Mouse (Mus musculus) myocyte (in vitro differentiated cells): ENCODE data around the gene Adgrv1. TPM values are rescaled to one million over a fixed set of nuclear protein-coding genes. Genes with fewer than 3 reads are reported as not detected.

Experiments
- H3K27me3 ChIP-seq: one replicate; pipeline ENCODE4 v1.6.1; 2011; ENCODE audit not compliant: control insufficient read depth, insufficient read depth, insufficient read length
- H3K36me3 ChIP-seq: one replicate; pipeline ENCODE4 v1.6.1; 2011; ENCODE audit not compliant: control insufficient read depth, insufficient read depth
- H3K4me2 ChIP-seq: one replicate; pipeline ENCODE4 v1.6.1; 2011; ENCODE audit warnings: low read depth, control low read depth
- H3K4me3 ChIP-seq: one replicate; pipeline ENCODE4 v1.5.1; 2011; ENCODE audit warnings: mild to moderate bottlenecking, control low read depth, moderate library complexity
- H3K79me2 ChIP-seq: one replicate; pipeline ENCODE4 v1.6.1; 2011; ENCODE audit not compliant: control insufficient read depth, insufficient read depth
- H3ac ChIP-seq: one replicate; pipeline ENCODE4 v1.6.1; 2011; ENCODE audit not compliant: control insufficient read depth, insufficient read length
- CEBPB ChIP-seq: IDR thresholded peaks from 2 replicates; pipeline ENCODE4 v1.6.1; 2011; ENCODE audit warnings: mild to moderate bottlenecking, moderate library complexity; ENCODE audit not compliant: poor library complexity, insufficient read depth, severe bottlenecking
- E2F4 ChIP-seq: IDR thresholded peaks from one replicate; pipeline ENCODE4 v1.6.1; 2011; ENCODE audit warnings: mild to moderate bottlenecking, control low read depth, moderate library complexity; ENCODE audit not compliant: insufficient read depth
- MAX ChIP-seq: IDR thresholded peaks from one replicate; pipeline ENCODE4 v1.6.1; 2011; ENCODE audit warnings: low read depth, mild to moderate bottlenecking, control low read depth
- MYOD1 ChIP-seq, 3 experiments: IDR thresholded peaks; one replicate each; pipeline ENCODE4 v1.6.1; 2011; ENCODE audit warnings: control low read depth in 2 of 3, low read depth in 2 of 3, mild to moderate bottlenecking in 2 of 3, moderate library complexity in 1 of 3; ENCODE audit not compliant: insufficient read length in 2 of 3, control insufficient read depth in 1 of 3
- MYOG ChIP-seq, 3 experiments: IDR thresholded peaks; one replicate each; pipeline ENCODE4 v1.6.1; 2011; ENCODE audit warnings: control low read depth in 2 of 3, low read depth in 2 of 3, mild to moderate bottlenecking in 2 of 3; ENCODE audit not compliant: insufficient read length in 2 of 3, control insufficient read depth in 1 of 3, insufficient read depth in 1 of 3
- POLR2A ChIP-seq: IDR thresholded peaks from one replicate; pipeline ENCODE4 v1.6.1; 2011; ENCODE audit warnings: low read depth, mild to moderate bottlenecking, control low read depth, moderate library complexity; ENCODE audit not compliant: insufficient read length
- POLR2AphosphoS2 ChIP-seq: IDR thresholded peaks from one replicate; pipeline ENCODE4 v1.6.1; 2011; ENCODE audit warnings: low read depth, control low read depth; ENCODE audit not compliant: insufficient read length
- REST ChIP-seq: IDR thresholded peaks from one replicate; pipeline ENCODE4 v1.6.1; 2011; ENCODE audit warnings: mild to moderate bottlenecking, control low read depth, moderate library complexity; ENCODE audit not compliant: insufficient read depth, insufficient read length
- SRF ChIP-seq: IDR thresholded peaks from one replicate; pipeline ENCODE4 v1.6.1; 2011; ENCODE audit warnings: low read depth; ENCODE audit not compliant: control insufficient read depth, insufficient read length
- TCF12 ChIP-seq: IDR thresholded peaks from one replicate; pipeline ENCODE4 v1.6.1; 2011; ENCODE audit warnings: mild to moderate bottlenecking, control low read depth; ENCODE audit not compliant: poor library complexity, insufficient read depth, severe bottlenecking
- TCF3 ChIP-seq: IDR thresholded peaks from one replicate; pipeline ENCODE4 v1.6.1; 2011; ENCODE audit warnings: low read depth, control low read depth; ENCODE audit not compliant: insufficient read length
- USF1 ChIP-seq: IDR thresholded peaks from one replicate; pipeline ENCODE4 v1.6.1; 2011; ENCODE audit warnings: low read depth, mild to moderate bottlenecking, control low read depth, moderate library complexity
- polyA plus RNA-seq: library from polyadenylated mRNA; unstranded; fragments of >200 nt; fragmentation: generic; extraction: Trizol; gene quantifications from one replicate; pipeline ENCODE4 v1.2.1, GENCODE M21; 2012; ENCODE audit warnings: missing spikeins

Gene Adgrv1
- polyA plus RNA-seq, 1 experiment, result 0.04 TPM

DNA sequence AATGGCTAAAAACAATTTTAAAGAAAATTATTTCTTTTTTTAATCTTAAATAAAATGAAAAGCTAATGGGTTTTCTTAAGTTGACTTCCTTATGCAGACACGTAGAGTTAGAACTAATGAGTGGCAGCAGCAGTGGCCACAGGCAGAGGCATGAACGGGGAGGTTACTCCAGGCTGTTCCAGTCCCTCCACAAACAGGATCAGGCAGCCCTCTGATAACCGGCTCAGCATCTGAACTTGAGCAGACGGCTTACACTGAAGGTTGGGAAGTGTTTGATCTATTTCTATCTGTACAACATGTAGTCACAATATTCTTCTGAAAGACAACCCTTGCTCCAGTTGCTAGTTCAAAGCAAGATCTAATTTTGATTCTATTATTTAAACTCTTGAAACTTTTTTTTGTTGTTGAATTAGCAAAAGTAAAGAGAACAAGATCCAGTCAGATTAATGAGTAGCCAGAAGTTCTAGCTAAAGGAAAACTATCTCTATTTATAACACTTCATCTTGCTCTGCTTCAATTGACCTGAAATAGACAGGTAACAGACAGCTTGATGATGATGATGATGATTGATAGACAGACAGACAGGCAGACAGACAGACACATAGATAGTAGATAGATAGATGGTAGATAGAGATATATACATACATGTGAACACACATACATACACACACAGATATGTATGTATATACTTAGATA, 265.1 kb downstream of the Adgrv1 start:
- TF ChIP-seq POLR2A, result no peak
- no peaks in the 10 kb centered on the region for H3K79me2 ChIP-seq
- H3K27me3 ChIP-seq, result no peaks in the 10 kb centered on the region
- no peak overlapping the region for H3K4me2 ChIP-seq
- H3ac ChIP-seq, result no peak overlapping the region
- no peak overlapping the region for H3K4me3 ChIP-seq
- H3K36me3 ChIP-seq, result no peaks in the 10 kb centered on the region

DNA sequence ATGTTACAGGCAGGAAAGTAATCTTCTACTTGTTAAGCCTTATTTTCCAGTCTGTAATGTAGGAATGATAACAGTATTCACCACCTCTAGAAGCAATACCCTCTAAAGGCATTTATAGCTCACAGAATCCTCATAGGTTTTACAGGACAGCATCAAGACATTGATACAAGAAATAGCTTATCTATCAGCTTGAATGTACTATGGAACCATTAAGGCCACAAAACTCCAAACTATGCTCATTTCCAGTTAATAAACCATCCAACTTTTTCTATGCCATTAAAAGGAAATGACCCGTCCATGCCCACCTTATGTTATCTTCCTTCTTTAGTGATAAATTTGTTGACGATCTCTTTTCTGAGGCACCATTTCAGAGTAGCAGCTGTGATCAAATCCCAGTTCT, 272.6 kb downstream of the Adgrv1 start:
- H3K4me2 ChIP-seq, result no peak overlapping the region
- no peak overlapping the region for H3K4me3 ChIP-seq
- TF ChIP-seq MYOG (IDR thresholded peaks at IDR 0.05; ENCODE audit: control insufficient read depth in 1 of 3, insufficient read depth in 1 of 3, insufficient read length in 2 of 3, low read depth in 2 of 3) (no peak), MYOD1 (IDR thresholded peaks at IDR 0.05; ENCODE audit: control insufficient read depth in 1 of 3, insufficient read length in 2 of 3, low read depth in 2 of 3) (no peak), E2F4 (no peak), TCF12 (no peak), TCF3 (no peak), POLR2A (no peak), CEBPB (no peak), USF1 (no peak), REST (no peak), POLR2AphosphoS2 (no peak), MAX (no peak), SRF (no peak)
- H3K79me2 ChIP-seq, result no peaks in the 10 kb centered on the region
- no peaks in the 10 kb centered on the region for H3K36me3 ChIP-seq
- no peak overlapping the region for H3ac ChIP-seq
- H3K27me3 ChIP-seq, result no peaks in the 10 kb centered on the region

DNA sequence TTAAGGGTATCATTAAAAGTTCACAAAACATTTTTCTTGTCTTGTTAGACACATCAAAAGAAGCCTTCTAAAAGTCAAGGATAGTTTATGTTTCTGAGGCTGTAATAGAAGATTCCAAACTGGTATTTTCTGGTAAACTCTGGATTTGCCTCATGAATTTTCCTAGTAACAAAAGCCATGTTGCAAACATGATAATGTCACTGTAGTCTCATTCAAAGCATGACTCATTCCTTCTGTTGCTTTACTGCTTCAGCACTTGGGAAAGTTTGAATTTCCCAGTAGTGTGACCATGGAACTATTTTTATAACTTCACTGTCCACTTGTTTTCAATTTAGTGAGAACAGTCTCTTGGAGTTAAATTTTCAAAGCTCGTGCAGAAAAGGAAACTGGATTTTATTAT, 274.2 kb downstream of the Adgrv1 start:
- TF ChIP-seq CEBPB, result no peak
- TF ChIP-seq TCF3, result no peak
- TF ChIP-seq POLR2A, result no peak
- TF ChIP-seq USF1, result no peak
- TF ChIP-seq POLR2AphosphoS2, result no peak
- no peak for TF ChIP-seq TCF12
- no peak for TF ChIP-seq MYOG (IDR thresholded peaks at IDR 0.05; ENCODE audit: control insufficient read depth in 1 of 3, insufficient read depth in 1 of 3, insufficient read length in 2 of 3, low read depth in 2 of 3)
- TF ChIP-seq REST, result no peak
- no peak for TF ChIP-seq SRF
- no peak for TF ChIP-seq MYOD1 (IDR thresholded peaks at IDR 0.05; ENCODE audit: control insufficient read depth in 1 of 3, insufficient read length in 2 of 3, low read depth in 2 of 3)
- no peak for TF ChIP-seq MAX
- TF ChIP-seq E2F4, result no peak
- no peak overlapping the region for H3K4me3 ChIP-seq
- no peaks in the 10 kb centered on the region for H3K36me3 ChIP-seq
- H3ac ChIP-seq, result no peak overlapping the region
- no peaks in the 10 kb centered on the region for H3K27me3 ChIP-seq
- H3K79me2 ChIP-seq, result no peaks in the 10 kb centered on the region
- peak overlapping the region; percentile 54 for H3K4me2 ChIP-seq

DNA sequence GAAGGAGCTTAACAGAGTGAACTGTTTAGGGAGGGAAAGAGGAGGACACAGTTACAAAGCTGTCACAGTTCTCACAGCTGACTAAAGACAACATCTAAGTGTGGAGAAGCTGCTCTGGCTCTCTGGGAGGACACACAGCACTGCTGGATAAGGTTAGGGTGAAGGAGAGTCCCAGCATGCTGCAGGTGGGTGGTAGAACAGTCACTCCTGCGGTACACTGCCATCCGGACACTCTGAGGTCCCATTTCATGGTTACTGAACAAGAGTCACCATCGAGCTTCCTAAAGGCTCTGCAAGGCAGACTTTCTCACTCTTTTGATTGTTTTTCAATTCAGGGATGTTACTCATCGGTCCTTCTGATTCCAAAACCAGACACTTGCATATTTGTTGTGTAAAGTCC, 274.6 kb downstream of the Adgrv1 start:
- no peak overlapping the region for H3K4me3 ChIP-seq
- TF ChIP-seq MYOD1 (IDR thresholded peaks at IDR 0.05; ENCODE audit: control insufficient read depth in 1 of 3, insufficient read length in 2 of 3, low read depth in 2 of 3) (no peak), POLR2A (no peak), SRF (no peak), USF1 (no peak), POLR2AphosphoS2 (no peak)
- no peaks in the 10 kb centered on the region for H3K36me3 ChIP-seq
- no peak overlapping the region for H3ac ChIP-seq
- H3K4me2 ChIP-seq, result peak overlapping the region; percentile 54
- H3K27me3 ChIP-seq, result no peaks in the 10 kb centered on the region
- no peaks in the 10 kb centered on the region for H3K79me2 ChIP-seq

DNA sequence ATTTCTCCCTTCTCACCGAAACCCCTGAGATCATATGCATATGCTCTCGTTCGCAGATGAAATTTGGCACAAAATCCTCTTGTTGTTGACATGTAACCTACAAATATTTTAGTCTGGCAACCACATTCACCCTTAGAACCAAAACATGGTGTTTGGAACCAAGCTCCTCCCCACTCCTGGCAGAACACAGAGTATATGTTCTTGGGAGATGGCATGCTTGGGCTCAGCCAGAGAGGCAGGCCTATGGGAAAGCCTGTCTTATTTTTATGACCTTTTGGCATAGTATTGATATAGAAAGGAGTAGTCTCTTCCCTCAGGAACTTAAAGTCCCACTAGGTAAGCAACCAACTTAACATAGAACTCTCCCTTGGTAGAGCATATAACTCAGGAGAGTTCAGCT, 275.7 kb downstream of the Adgrv1 start:
- H3K79me2 ChIP-seq, result no peaks in the 10 kb centered on the region
- no peak for TF ChIP-seq USF1
- no peak for TF ChIP-seq TCF3
- TF ChIP-seq REST, result no peak
- TF ChIP-seq SRF, result no peak
- no peak for TF ChIP-seq POLR2A
- TF ChIP-seq MAX, result no peak
- TF ChIP-seq POLR2AphosphoS2, result no peak
- TF ChIP-seq MYOD1 (IDR thresholded peaks at IDR 0.05; ENCODE audit: control insufficient read depth in 1 of 3, insufficient read length in 2 of 3, low read depth in 2 of 3), result no peak
- TF ChIP-seq CEBPB, result no peak
- TF ChIP-seq E2F4, result no peak
- no peak for TF ChIP-seq MYOG (IDR thresholded peaks at IDR 0.05; ENCODE audit: control insufficient read depth in 1 of 3, insufficient read depth in 1 of 3, insufficient read length in 2 of 3, low read depth in 2 of 3)
- TF ChIP-seq TCF12, result no peak
- H3K27me3 ChIP-seq, result no peaks in the 10 kb centered on the region
- H3K36me3 ChIP-seq, result no peaks in the 10 kb centered on the region
- no peak overlapping the region for H3K4me3 ChIP-seq
- H3ac ChIP-seq, result no peak overlapping the region
- no peak overlapping the region for H3K4me2 ChIP-seq
